Mouse (Mus musculus) midbrain, embryonic 13.5 days (tissue): ENCODE data around the gene Ttc3. TPM values are rescaled to one million over a fixed set of nuclear protein-coding genes. Genes with fewer than 3 reads are reported as not detected.

ENCODE experiments used
- ATAC-seq: fragments of 200-750 bp; cut with Nextera tagmentation; 2 replicates; pipeline ENCODE4 v1.8.0; 2017; ENCODE audit warnings: mild to moderate bottlenecking, moderate TSS enrichment, moderate library complexity
- H3K27ac ChIP-seq: fragments of 300-500 bp; sonication (generic); 2 replicates; pipeline ENCODE4 v1.5.1; 2015; ENCODE audit warnings: inconsistent platforms, mild to moderate bottlenecking, moderate library complexity
- H3K27me3 ChIP-seq: fragments of 300-500 bp; sonication (generic); 2 replicates; pipeline ENCODE4 v1.6.1; 2015; ENCODE audit warnings: mild to moderate bottlenecking, inconsistent platforms
- H3K36me3 ChIP-seq: fragments of 300-500 bp; sonication (generic); 2 replicates; pipeline ENCODE4 v1.6.1; 2015; ENCODE audit warnings: mild to moderate bottlenecking, inconsistent platforms
- H3K4me1 ChIP-seq: fragments of 300-500 bp; sonication (generic); replicated peaks from 2 replicates; pipeline ENCODE4 v1.6.1; 2015; ENCODE audit warnings: inconsistent platforms
- H3K4me2 ChIP-seq: fragments of 300-500 bp; sonication (generic); replicated peaks from 2 replicates; pipeline ENCODE4 v1.6.1; 2015; ENCODE audit warnings: moderate library complexity, mild to moderate bottlenecking, inconsistent platforms
- H3K4me3 ChIP-seq: fragments of 300-500 bp; sonication (generic); replicated peaks from 2 replicates; pipeline ENCODE4 v1.5.1; 2015; ENCODE audit warnings: mild to moderate bottlenecking, inconsistent platforms
- H3K9ac ChIP-seq: fragments of 300-500 bp; sonication (generic); replicated peaks from 2 replicates; pipeline ENCODE4 v1.6.1; 2015; ENCODE audit warnings: mild to moderate bottlenecking, inconsistent platforms
- H3K9me3 ChIP-seq: fragments of 300-500 bp; sonication (generic); 2 replicates; pipeline ENCODE4 v1.6.1; 2016; ENCODE audit warnings: mild to moderate bottlenecking, inconsistent platforms
- WGBS: fragments of 180-500 bp; shearing (Covaris S2); methylation state at CpG from one replicate; pipeline ENCODE4 v1.1.7; 2015; 5-methylcytosine and 5-hydroxymethylcytosine counted together
- polyA plus RNA-seq: library from polyadenylated mRNA; unstranded; fragments of >200 nt; fragmentation: Nextera tagmentation; extraction: Ambion mirVana; gene quantifications from 2 replicates; pipeline ENCODE4 v1.2.1, GENCODE M21; 2015

Gene Ttc3
- polyA plus RNA-seq, 1 experiment from 2014 or later: 803 TPM

GRCm38 (mm10) chr16:94345733-94346132 is 24.7 kb upstream of the Ttc3 start:
- peaks cover 9% of the 10 kb centered on the region for H3K4me1 ChIP-seq
- no peak for ATAC-seq
- H3K4me2 ChIP-seq: no peak overlapping the region
- no peaks in the 10 kb centered on the region for H3K9me3 ChIP-seq
- H3K27ac ChIP-seq: no peak overlapping the region
- H3K4me3 ChIP-seq: no peak overlapping the region
- WGBS: 92% methylated on average over 1 of the region's 1 CpGs
- H3K36me3 ChIP-seq: no peaks in the 10 kb centered on the region
- no peaks in the 10 kb centered on the region for H3K27me3 ChIP-seq
- no peak overlapping the region for H3K9ac ChIP-seq

- no peaks in the 10 kb centered on the region for H3K36me3 ChIP-seq
- H3K4me1 ChIP-seq: peaks cover 9% of the 10 kb centered on the region
- 78% methylated on average over 7 of the region's 7 CpGs for WGBS
- no peak overlapping the region for H3K9ac ChIP-seq
- no peaks in the 10 kb centered on the region for H3K27me3 ChIP-seq
- H3K4me2 ChIP-seq: no peak overlapping the region
- no peak for ATAC-seq
- H3K4me3 ChIP-seq: no peak overlapping the region
- H3K9me3 ChIP-seq: no peaks in the 10 kb centered on the region
- H3K27ac ChIP-seq: no peak overlapping the region
Observed at GRCm38 (mm10) chr16:94347080-94347731, 23.2 kb upstream of the Ttc3 start.

- ATAC-seq: no peak
- no peaks in the 10 kb centered on the region for H3K9me3 ChIP-seq
- H3K9ac ChIP-seq: no peak overlapping the region
- no peaks in the 10 kb centered on the region for H3K36me3 ChIP-seq
- H3K4me1 ChIP-seq: peaks cover 9% of the 10 kb centered on the region
- 92% methylated on average over 2 of the region's 2 CpGs for WGBS
- H3K4me2 ChIP-seq: no peak overlapping the region
- H3K4me3 ChIP-seq: no peak overlapping the region
- no peaks in the 10 kb centered on the region for H3K27me3 ChIP-seq
- H3K27ac ChIP-seq: no peak overlapping the region
Observed at GRCm38 (mm10) chr16:94348779-94349178, 21.6 kb upstream of the Ttc3 start.

- Histone ChIP-seq H3K4me3 (no peak overlapping the region), H3K4me1 (peaks cover 12% of the 10 kb centered on the region), H3K27me3 (no peaks in the 10 kb centered on the region), H3K9me3 (no peaks in the 10 kb centered on the region), H3K36me3 (no peaks in the 10 kb centered on the region), H3K27ac (no peak overlapping the region), H3K4me2 (no peak overlapping the region), H3K9ac (no peak overlapping the region)
- WGBS: 71% methylated on average over 11 of the region's 11 CpGs
- no peak for ATAC-seq
Observed at GRCm38 (mm10) chr16:94349588-94350286, 20.7 kb upstream of the Ttc3 start.

- Histone ChIP-seq H3K27ac (no peak overlapping the region), H3K4me3 (no peak overlapping the region), H3K9ac (no peak overlapping the region), H3K9me3 (no peaks in the 10 kb centered on the region), H3K36me3 (no peaks in the 10 kb centered on the region), H3K27me3 (no peaks in the 10 kb centered on the region), H3K4me2 (no peak overlapping the region), H3K4me1 (peaks cover 12% of the 10 kb centered on the region)
- ATAC-seq: no peak
- 81% methylated on average over 10 of the region's 10 CpGs for WGBS
Observed at GRCm38 (mm10) chr16:94350287-94350677, 20.1 kb upstream of the Ttc3 start.

GRCm38 (mm10) chr16:94354450-94354849 is 16.0 kb upstream of the Ttc3 start:
- ATAC-seq: peak; percentile 68; the same call in 1 of the 2 replicates
- 54% methylated on average over 9 of the region's 9 CpGs for WGBS
- Histone ChIP-seq H3K27ac (no peak overlapping the region), H3K4me2 (no peak overlapping the region), H3K9me3 (no peaks in the 10 kb centered on the region), H3K4me1 (peaks cover 12% of the 10 kb centered on the region), H3K27me3 (no peaks in the 10 kb centered on the region), H3K9ac (no peak overlapping the region), H3K36me3 (no peaks in the 10 kb centered on the region), H3K4me3 (no peak overlapping the region)

- Histone ChIP-seq H3K4me1 (peaks cover 3% of the 10 kb centered on the region; the same call in 1 of the 2 replicates), H3K4me2 (no peak overlapping the region), H3K36me3 (no peaks in the 10 kb centered on the region), H3K9ac (no peak overlapping the region), H3K9me3 (no peaks in the 10 kb centered on the region), H3K4me3 (no peak overlapping the region), H3K27me3 (no peaks in the 10 kb centered on the region), H3K27ac (no peak overlapping the region)
- 71% methylated on average over 7 of the region's 7 CpGs for WGBS
- ATAC-seq: no peak
Observed at GRCm38 (mm10) chr16:94356046-94356445, 14.4 kb upstream of the Ttc3 start.

GRCm38 (mm10) chr16:94356776-94357494 is 13.5 kb upstream of the Ttc3 start:
- Histone ChIP-seq H3K4me1 (peaks cover 5% of the 10 kb centered on the region), H3K27ac (no peak overlapping the region), H3K9ac (no peak overlapping the region), H3K4me2 (no peak overlapping the region), H3K4me3 (no peak overlapping the region), H3K36me3 (no peaks in the 10 kb centered on the region), H3K27me3 (no peaks in the 10 kb centered on the region), H3K9me3 (no peaks in the 10 kb centered on the region)
- WGBS: 88% methylated on average over 11 of the region's 11 CpGs
- ATAC-seq: no peak

- no peaks in the 10 kb centered on the region for H3K36me3 ChIP-seq
- no peaks in the 10 kb centered on the region for H3K27me3 ChIP-seq
- no peaks in the 10 kb centered on the region for H3K9me3 ChIP-seq
- WGBS: 82% methylated on average over 3 of the region's 3 CpGs
- H3K4me3 ChIP-seq: no peak overlapping the region
- ATAC-seq: no peak
- H3K27ac ChIP-seq: no peak overlapping the region
- no peak overlapping the region for H3K9ac ChIP-seq
- peaks cover 12% of the 10 kb centered on the region for H3K4me1 ChIP-seq
- H3K4me2 ChIP-seq: no peak overlapping the region
Observed at GRCm38 (mm10) chr16:94358091-94358490, 12.3 kb upstream of the Ttc3 start.

GRCm38 (mm10) chr16:94360578-94361350 is 9.7 kb upstream of the Ttc3 start:
- Histone ChIP-seq H3K27me3 (no peaks in the 10 kb centered on the region), H3K4me2 (no peak overlapping the region), H3K9me3 (no peaks in the 10 kb centered on the region), H3K36me3 (peaks cover 12% of the 10 kb centered on the region), H3K4me3 (no peak overlapping the region), H3K27ac (no peak overlapping the region), H3K9ac (no peak overlapping the region), H3K4me1 (peaks cover 8% of the 10 kb centered on the region)
- ATAC-seq: no peak
- WGBS: 91% methylated on average over 13 of the region's 13 CpGs

GRCm38 (mm10) chr16:94362174-94362873 is 8.1 kb upstream of the Ttc3 start:
- Histone ChIP-seq H3K9me3 (no peaks in the 10 kb centered on the region), H3K36me3 (peaks cover 12% of the 10 kb centered on the region), H3K4me2 (no peak overlapping the region), H3K27me3 (no peaks in the 10 kb centered on the region), H3K27ac (0 out of 2 replicates have a peak overlapping the region, but pooled peaks have one; percentile 39), H3K4me3 (no peak overlapping the region), H3K4me1 (peaks cover 8% of the 10 kb centered on the region), H3K9ac (0 out of 2 replicates have a peak overlapping the region, but pooled peaks have one; percentile 4)
- peak; percentile 89 for ATAC-seq
- WGBS: 47% methylated on average over 10 of the region's 10 CpGs
